Mouse (Mus musculus): ENCODE measurements around the gene Csad. TPM values are rescaled to one million over a fixed set of nuclear protein-coding genes. Genes with fewer than 3 reads are reported as not detected.
A peak's percentile ranks its signal among the peaks of the same experiment; 100 is the strongest.

The Csad gene
- polyA plus RNA-seq, 1 experiment from 2014 or later, result 48.7 TPM

GRCm38 (mm10) chr15:102243229-102244190 lies 39.0 kb upstream of the Csad start:
- peak; percentile 73 for DNase-seq (ENCODE audit: low spot score)
- 8% methylated on average over 22 of the region's 22 CpGs for WGBS
- H3K27me3 ChIP-seq (replicated peaks; ENCODE audit: low read depth, poor library complexity, severe bottlenecking), result peaks cover 62% of the 10 kb centered on the region
- H3K27ac ChIP-seq (replicated peaks), result peak overlapping the region; percentile 96
- H3K9me3 ChIP-seq, result no peaks in the 10 kb centered on the region
- peaks cover 43% of the 10 kb centered on the region for H3K36me3 ChIP-seq (replicated peaks)
- peaks cover 80% of the 10 kb centered on the region for H3K4me1 ChIP-seq
- H3K4me3 ChIP-seq, result peak overlapping the region; percentile 76

DNA sequence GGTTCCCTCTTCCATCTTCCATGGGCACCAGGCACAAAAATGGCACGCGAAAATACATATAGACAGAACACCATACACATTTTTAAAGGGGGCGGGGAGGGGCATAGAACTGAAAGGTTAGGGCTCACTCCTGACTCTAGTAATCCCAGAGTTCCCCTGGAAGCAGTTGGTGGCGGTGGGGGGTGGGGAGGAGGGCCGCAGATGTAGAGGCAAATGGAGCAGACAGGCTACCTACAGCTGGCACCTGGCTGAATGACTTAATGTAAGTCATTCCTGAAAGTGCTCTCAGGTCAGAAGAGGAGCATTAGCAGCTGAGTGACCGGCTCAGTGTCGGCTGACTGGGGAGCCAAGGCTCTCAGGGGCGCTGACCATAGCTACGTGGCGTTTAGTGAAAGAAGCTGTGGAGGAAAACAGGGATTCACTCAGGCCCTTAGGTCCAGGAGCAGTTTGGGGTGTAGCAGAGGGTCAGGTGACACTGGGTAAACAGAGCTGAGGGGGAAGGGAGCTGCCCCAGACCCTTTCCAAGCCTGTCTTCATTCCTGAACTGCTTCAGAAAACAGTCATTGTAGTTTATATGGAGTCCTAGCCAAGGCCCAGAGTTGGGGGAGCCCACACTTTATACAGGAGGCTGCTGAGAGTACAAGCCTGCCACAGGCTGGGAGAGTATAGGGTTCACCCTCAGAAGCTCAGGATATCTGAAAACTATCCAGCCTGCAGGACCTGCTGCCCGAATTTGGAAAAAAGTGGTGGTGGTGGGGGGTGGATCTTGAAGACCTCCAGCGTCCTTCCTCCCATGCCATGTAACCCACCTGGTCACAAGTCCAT lies 38.1 kb upstream of the Csad start:
- peaks cover 56% of the 10 kb centered on the region for H3K27me3 ChIP-seq (replicated peaks; ENCODE audit: low read depth, poor library complexity, severe bottlenecking)
- 25% methylated on average over 12 of the region's 12 CpGs for WGBS
- DNase-seq (ENCODE audit: low spot score), result no peak
- peak overlapping the region; percentile 76 for H3K4me3 ChIP-seq
- peaks cover 51% of the 10 kb centered on the region for H3K36me3 ChIP-seq (replicated peaks)
- H3K27ac ChIP-seq (replicated peaks), result peak overlapping the region; percentile 96
- peaks cover 71% of the 10 kb centered on the region for H3K4me1 ChIP-seq
- H3K9me3 ChIP-seq, result no peaks in the 10 kb centered on the region

DNA sequence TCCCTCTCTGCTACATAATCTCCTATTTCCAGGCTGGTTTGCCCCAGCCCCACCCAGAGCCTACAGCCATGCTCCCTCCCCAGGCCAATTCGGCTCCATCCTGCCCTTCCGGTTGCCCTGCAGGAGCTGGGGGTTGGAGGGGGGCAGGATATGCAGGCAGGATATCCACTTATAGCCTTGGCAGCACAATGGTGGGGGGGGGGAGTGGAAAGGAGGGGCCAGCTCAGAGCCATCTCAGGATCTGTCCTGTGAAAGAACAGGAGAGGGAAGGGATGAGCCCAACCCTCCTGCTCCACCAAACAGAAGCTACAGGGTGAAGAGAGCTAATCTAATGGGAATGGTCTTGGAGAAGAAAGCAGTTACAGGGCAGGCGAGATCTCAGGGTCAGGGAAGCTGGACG lies 36.1 kb upstream of the Csad start:
- H3K9me3 ChIP-seq, result no peaks in the 10 kb centered on the region
- no peak overlapping the region; the same call in 1 of the 2 replicates for H3K27ac ChIP-seq (replicated peaks)
- peaks cover 58% of the 10 kb centered on the region for H3K4me1 ChIP-seq
- peaks cover 71% of the 10 kb centered on the region for H3K36me3 ChIP-seq (replicated peaks)
- H3K4me3 ChIP-seq, result no peak overlapping the region
- H3K27me3 ChIP-seq (replicated peaks; ENCODE audit: low read depth, poor library complexity, severe bottlenecking), result peaks cover 43% of the 10 kb centered on the region
- no peak for DNase-seq (ENCODE audit: low spot score)
- 68% methylated on average over 4 of the region's 4 CpGs for WGBS

- peaks cover 78% of the 10 kb centered on the region for H3K36me3 ChIP-seq (replicated peaks)
- DNase-seq (ENCODE audit: low spot score), result no peak
- WGBS, result 80% methylated on average over 11 of the region's 11 CpGs
- no peak overlapping the region; the same call in 1 of the 2 replicates for H3K4me3 ChIP-seq
- H3K4me1 ChIP-seq, result peaks cover 59% of the 10 kb centered on the region
- H3K9me3 ChIP-seq, result no peaks in the 10 kb centered on the region
- no peak overlapping the region for H3K27ac ChIP-seq (replicated peaks)
- H3K27me3 ChIP-seq (replicated peaks; ENCODE audit: low read depth, poor library complexity, severe bottlenecking), result peaks cover 35% of the 10 kb centered on the region
Observed at GRCm38 (mm10) chr15:102239851-102240250, 35.3 kb upstream of the Csad start.

DNA sequence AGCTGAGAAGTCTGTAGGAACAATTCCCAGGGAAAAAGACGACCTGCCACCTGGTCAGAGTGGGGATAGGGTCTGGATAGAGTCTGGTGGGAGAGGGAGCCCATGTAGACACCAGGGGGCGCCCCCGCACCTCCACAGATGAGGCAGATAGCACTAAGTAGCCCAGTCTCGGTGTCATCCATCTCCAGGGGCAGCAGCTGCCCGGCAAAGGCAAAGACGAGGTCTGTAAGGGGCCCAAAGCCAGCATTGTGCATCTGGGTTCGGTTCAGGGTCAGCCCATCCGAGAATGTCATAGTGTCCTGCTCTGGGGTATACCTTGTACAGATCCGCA lies 34.7 kb upstream of the Csad start:
- DNase-seq (ENCODE audit: low spot score), result peak; percentile 89
- Histone ChIP-seq H3K27ac (replicated peaks) (no peak overlapping the region), H3K36me3 (replicated peaks) (peaks cover 84% of the 10 kb centered on the region), H3K9me3 (no peaks in the 10 kb centered on the region), H3K27me3 (replicated peaks; ENCODE audit: low read depth, poor library complexity, severe bottlenecking) (peaks cover 29% of the 10 kb centered on the region), H3K4me1 (peaks cover 60% of the 10 kb centered on the region), H3K4me3 (0 out of 2 replicates have a peak overlapping the region, but pooled peaks have one; percentile 14)
- 13% methylated on average over 9 of the region's 9 CpGs for WGBS

GRCm38 (mm10) chr15:102238543-102239259 lies 34.2 kb upstream of the Csad start:
- Histone ChIP-seq H3K27me3 (replicated peaks; ENCODE audit: low read depth, poor library complexity, severe bottlenecking) (peaks cover 24% of the 10 kb centered on the region), H3K9me3 (no peaks in the 10 kb centered on the region), H3K27ac (replicated peaks) (no peak overlapping the region), H3K4me1 (peaks cover 60% of the 10 kb centered on the region), H3K4me3 (no peak overlapping the region), H3K36me3 (replicated peaks) (peaks cover 89% of the 10 kb centered on the region)
- no peak for DNase-seq (ENCODE audit: low spot score)
- WGBS, result 87% methylated on average over 14 of the region's 14 CpGs

DNA sequence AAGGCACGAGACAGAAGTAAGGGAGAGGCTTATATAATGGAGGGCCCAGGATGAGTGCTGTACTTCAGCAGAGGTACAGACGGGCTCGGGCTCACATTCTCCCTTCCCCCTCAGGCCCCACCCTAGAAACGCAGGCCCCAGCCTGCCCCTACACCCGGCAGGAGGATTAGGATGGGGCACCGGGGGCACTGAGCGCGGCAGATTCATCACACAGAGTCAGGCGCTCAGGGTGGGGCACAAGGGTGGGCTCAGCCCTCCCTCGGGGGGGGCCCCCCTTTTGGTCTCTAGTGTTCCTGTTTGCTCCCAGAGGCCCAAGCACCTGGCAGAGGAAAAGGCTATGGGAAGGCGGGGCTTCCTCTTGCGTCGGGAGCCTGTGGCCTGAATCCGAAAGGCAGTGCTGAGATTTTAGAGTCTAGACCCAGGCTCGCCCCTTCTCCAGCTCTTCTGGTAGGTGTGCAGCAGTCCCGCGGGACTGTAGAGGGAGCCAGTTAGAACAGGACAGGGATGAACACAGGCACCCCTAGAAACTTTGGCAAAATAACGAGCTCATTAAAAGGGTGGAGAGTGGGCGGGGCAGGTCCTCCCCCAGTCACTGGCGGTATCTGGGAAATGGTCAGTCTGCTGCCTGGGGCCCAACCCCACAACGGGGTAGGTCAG lies 31.0 kb upstream of the Csad start:
- Histone ChIP-seq H3K36me3 (replicated peaks) (peaks cover 68% of the 10 kb centered on the region), H3K4me1 (peaks cover 55% of the 10 kb centered on the region), H3K27me3 (replicated peaks; ENCODE audit: low read depth, poor library complexity, severe bottlenecking) (no peaks in the 10 kb centered on the region), H3K27ac (replicated peaks) (peak overlapping the region; percentile 49), H3K9me3 (no peaks in the 10 kb centered on the region), H3K4me3 (peak overlapping the region; percentile 31)
- peak; percentile 61 for DNase-seq (ENCODE audit: low spot score)
- 38% methylated on average over 21 of the region's 21 CpGs for WGBS

- H3K27me3 ChIP-seq (replicated peaks; ENCODE audit: low read depth, poor library complexity, severe bottlenecking), result no peaks in the 10 kb centered on the region
- 19% methylated on average over 2 of the region's 2 CpGs for WGBS
- H3K9me3 ChIP-seq, result no peaks in the 10 kb centered on the region
- H3K27ac ChIP-seq (replicated peaks), result peak overlapping the region; percentile 44
- DNase-seq (ENCODE audit: low spot score), result no peak
- 0 out of 2 replicates have a peak overlapping the region, but pooled peaks have one; percentile 14 for H3K4me3 ChIP-seq
- peaks cover 54% of the 10 kb centered on the region for H3K36me3 ChIP-seq (replicated peaks)
- H3K4me1 ChIP-seq, result peaks cover 47% of the 10 kb centered on the region
Observed at GRCm38 (mm10) chr15:102233896-102234295, 29.4 kb upstream of the Csad start.

DNA sequence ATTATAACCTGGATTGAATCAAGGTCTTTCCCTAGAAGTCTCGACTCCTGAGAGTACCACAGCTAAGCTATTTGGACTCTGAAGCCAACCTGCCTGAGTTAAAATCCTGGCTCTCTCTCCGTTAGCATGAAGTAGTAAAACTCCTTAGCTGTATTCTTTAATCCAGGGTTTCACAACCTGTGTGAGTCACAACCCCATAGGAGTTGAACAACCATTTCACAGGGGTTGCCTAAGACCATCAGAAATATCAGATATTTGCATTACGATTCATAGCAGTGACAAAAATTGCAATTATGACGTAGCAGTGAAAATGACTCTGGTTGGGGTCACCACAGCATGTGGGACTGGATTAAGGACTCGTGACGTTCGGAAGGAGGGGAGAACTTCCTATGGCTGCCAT lies 28.2 kb upstream of the Csad start:
- 85% methylated on average over 7 of the region's 7 CpGs for WGBS
- Histone ChIP-seq H3K4me1 (peaks cover 47% of the 10 kb centered on the region), H3K9me3 (no peaks in the 10 kb centered on the region), H3K27ac (replicated peaks) (no peak overlapping the region), H3K36me3 (replicated peaks) (peaks cover 43% of the 10 kb centered on the region), H3K4me3 (no peak overlapping the region), H3K27me3 (replicated peaks; ENCODE audit: low read depth, poor library complexity, severe bottlenecking) (no peaks in the 10 kb centered on the region)
- no peak for DNase-seq (ENCODE audit: low spot score)

- DNase-seq (ENCODE audit: low spot score), result no peak
- no peak within 1 kb of the TSS for H3K4me3 ChIP-seq
- H3K36me3 ChIP-seq (replicated peaks), result peaks cover 33% of the 10 kb centered on the region
- H3K9me3 ChIP-seq, result no peaks in the 10 kb centered on the region
- H3K27ac ChIP-seq (replicated peaks), result no peak within 1 kb of the TSS
- H3K4me1 ChIP-seq, result peaks cover 47% of the 10 kb centered on the region
- H3K27me3 ChIP-seq (replicated peaks; ENCODE audit: low read depth, poor library complexity, severe bottlenecking), result no peaks in the 10 kb centered on the region
- 45% methylated on average over 6 of the region's 6 CpGs for WGBS
Observed at GRCm38 (mm10) chr15:102231748-102232147, 27.2 kb upstream of the Csad start, which contains the start of gene Itgb7. TSS of gene Itgb7 (minus strand) at chr15:102231944.

DNA sequence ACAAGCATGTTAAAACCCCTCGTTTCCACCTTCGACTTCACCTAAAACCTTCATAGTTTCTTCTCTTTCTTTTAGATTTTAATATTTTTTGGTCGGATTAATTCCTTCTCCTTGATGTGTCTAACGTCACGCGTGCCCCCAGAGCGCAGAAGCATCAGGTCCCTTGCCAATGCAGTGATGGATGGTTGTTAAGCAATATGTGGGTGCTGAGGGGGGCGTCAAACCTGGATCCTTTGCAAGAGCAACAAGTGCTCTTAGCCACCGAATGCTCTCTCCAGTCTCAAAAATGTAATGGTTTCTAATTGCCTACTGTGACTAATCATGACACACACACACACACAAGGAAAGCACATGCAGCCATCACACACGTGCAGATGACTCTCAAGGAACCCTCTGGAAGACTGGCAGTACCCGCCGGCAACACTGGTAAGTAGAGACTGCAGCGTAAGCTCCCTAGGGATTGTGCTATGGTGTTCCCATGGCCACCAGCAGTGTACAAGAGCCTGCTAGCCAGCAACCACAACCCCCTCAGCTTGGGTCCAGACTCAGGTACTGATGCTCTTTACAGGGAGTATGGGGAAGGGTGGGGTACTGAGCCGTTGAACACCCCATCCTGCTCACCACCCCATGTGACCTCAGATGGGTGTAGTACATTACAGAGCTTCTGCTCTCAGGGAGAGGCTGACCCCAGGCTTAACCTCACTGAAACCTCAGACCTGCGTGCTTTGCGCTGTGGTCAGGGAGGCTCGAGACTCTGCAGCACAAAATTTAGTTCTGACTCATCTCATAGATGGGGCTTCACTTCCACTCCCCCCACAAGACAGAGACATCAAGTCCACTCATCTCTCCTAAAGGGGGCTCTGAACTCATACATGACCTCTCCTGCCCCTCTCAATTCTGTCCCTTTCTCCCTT lies 26.1 kb upstream of the Csad start:
- 76% methylated on average over 17 of the region's 17 CpGs for WGBS
- H3K4me3 ChIP-seq, result no peak overlapping the region
- no peak overlapping the region for H3K27ac ChIP-seq (replicated peaks)
- H3K9me3 ChIP-seq, result no peaks in the 10 kb centered on the region
- peaks cover 7% of the 10 kb centered on the region; the same call in 1 of the 2 replicates for H3K27me3 ChIP-seq (replicated peaks; ENCODE audit: low read depth, poor library complexity, severe bottlenecking)
- peaks cover 23% of the 10 kb centered on the region for H3K36me3 ChIP-seq (replicated peaks)
- peaks cover 40% of the 10 kb centered on the region for H3K4me1 ChIP-seq
- DNase-seq (ENCODE audit: low spot score), result no peak

All from embryonic facial prominence, embryonic 10.5 days (tissue).